Mouse (Mus musculus) liver, postnatal 0 days (tissue): Measurements from ENCODE around the gene Pdzrn3. TPM values are rescaled to one million over a fixed set of nuclear protein-coding genes. Genes with fewer than 3 reads are reported as not detected.

ENCODE experiments used
- ATAC-seq: fragments of 200-750 bp; cut with Nextera tagmentation; 2 replicates; pipeline ENCODE4 v1.8.0; 2017; ENCODE audit warnings: mild to moderate bottlenecking, moderate library complexity
- DNase-seq: peaks from one replicate; pipeline ENCODE4 v3.0.0-alpha.2; 2016
- H3K27ac ChIP-seq: fragments of 300-500 bp; sonication (generic); 2 replicates; pipeline ENCODE4 v1.5.1; 2014; ENCODE audit warnings: antibody characterized with exemption, moderate library complexity, mild to moderate bottlenecking, low read depth
- H3K27me3 ChIP-seq: fragments of 300-500 bp; sonication (generic); 2 replicates; pipeline ENCODE4 v1.6.1; 2014; ENCODE audit warnings: low read length, control low read depth, mixed read lengths; ENCODE audit not compliant: insufficient read depth
- H3K36me3 ChIP-seq: fragments of 300-500 bp; sonication (generic); replicated peaks from 2 replicates; pipeline ENCODE4 v1.6.1; 2014; ENCODE audit warnings: mild to moderate bottlenecking, control low read depth, low read length, moderate library complexity, mixed read lengths; ENCODE audit not compliant: insufficient read depth
- H3K4me1 ChIP-seq: fragments of 300-500 bp; sonication (generic); 2 replicates; pipeline ENCODE4 v1.6.1; 2014; ENCODE audit warnings: antibody characterized with exemption, mild to moderate bottlenecking, control low read depth; ENCODE audit not compliant: insufficient read depth
- H3K4me2 ChIP-seq: fragments of 300-500 bp; sonication (generic); 2 replicates; pipeline ENCODE4 v1.6.1; 2014; ENCODE audit warnings: low read depth, mild to moderate bottlenecking, low read length, moderate library complexity, mixed read lengths
- H3K4me3 ChIP-seq: fragments of 300-500 bp; sonication (generic); 2 replicates; pipeline ENCODE4 v1.5.1; 2014; ENCODE audit warnings: low read depth, low read length
- H3K9ac ChIP-seq: fragments of 300-500 bp; sonication (generic); replicated peaks from 2 replicates; pipeline ENCODE4 v1.6.1; 2014; ENCODE audit warnings: mild to moderate bottlenecking, moderate library complexity
- H3K9me3 ChIP-seq: fragments of 300-500 bp; sonication (generic); 2 replicates; pipeline ENCODE4 v1.6.1; 2016; ENCODE audit warnings: mild to moderate bottlenecking, control low read depth, low read length, mixed read lengths
- CTCF ChIP-seq: sonication (generic); IDR thresholded peaks from 2 replicates; pipeline ENCODE4 v1.5.1; 2016; ENCODE audit warnings: antibody characterized with exemption, low read depth
- EP300 ChIP-seq: IDR thresholded peaks from 2 replicates; pipeline ENCODE4 v1.6.1; 2016; ENCODE audit warnings: antibody characterized with exemption, low read depth, mild to moderate bottlenecking
- WGBS: fragments of 180-500 bp; shearing (Covaris S2); extraction: QIAGEN DNeasy Blood & Tissue Kit; methylation state at CpG from one replicate; pipeline ENCODE4 v1.1.7; 2014; ENCODE audit not compliant: insufficient replicate concordance; 5-methylcytosine and 5-hydroxymethylcytosine counted together
- polyA plus RNA-seq: library from polyadenylated mRNA; unstranded; fragments of >200 nt; fragmentation: Nextera tagmentation; extraction: Ambion mirVana; gene quantifications from 2 replicates; pipeline ENCODE4 v1.2.1, GENCODE M21; 2015

The Pdzrn3 gene
- polyA plus RNA-seq, 1 experiment from 2014 or later, result 0.69 TPM

GRCm38 (mm10) chr6:101287566-101288173 lies 90.0 kb downstream of the Pdzrn3 start:
- whole genome bisulfite sequencing, result 60% methylated on average over 5 of the region's 5 CpGs
- H3K36me3 ChIP-seq, result no peaks in the 10 kb centered on the region
- no peaks in the 10 kb centered on the region for H3K27me3 ChIP-seq
- no peaks in the 10 kb centered on the region for H3K9me3 ChIP-seq
- H3K4me3 ChIP-seq, result no peak overlapping the region
- H3K4me1 ChIP-seq, result no peaks in the 10 kb centered on the region
- no peak for DNase-seq
- no peak for TF ChIP-seq EP300
- no peak for TF ChIP-seq CTCF
- H3K9ac ChIP-seq, result no peak overlapping the region
- no peak overlapping the region for H3K27ac ChIP-seq
- ATAC-seq, result no peak
- no peak overlapping the region for H3K4me2 ChIP-seq

DNA sequence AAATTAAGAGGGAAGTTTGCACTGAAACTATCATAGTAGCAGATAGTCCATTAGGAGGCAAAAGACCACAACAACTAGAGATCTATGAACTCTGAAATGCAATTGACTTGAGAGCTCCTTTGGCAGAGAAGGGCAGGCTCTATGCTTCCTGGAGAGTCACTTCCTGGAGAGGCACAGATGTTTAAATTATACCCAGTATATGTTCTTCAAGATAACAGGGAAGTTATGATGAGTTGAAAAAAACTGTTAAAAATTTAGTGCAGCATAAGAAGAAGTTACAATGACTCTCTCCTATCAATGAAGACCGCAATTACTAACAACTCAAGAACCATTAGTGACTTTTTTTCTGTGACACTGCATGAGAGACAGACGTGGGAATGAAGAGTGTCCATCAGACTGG lies 90.6 kb downstream of the Pdzrn3 start:
- no peak for ATAC-seq

DNA sequence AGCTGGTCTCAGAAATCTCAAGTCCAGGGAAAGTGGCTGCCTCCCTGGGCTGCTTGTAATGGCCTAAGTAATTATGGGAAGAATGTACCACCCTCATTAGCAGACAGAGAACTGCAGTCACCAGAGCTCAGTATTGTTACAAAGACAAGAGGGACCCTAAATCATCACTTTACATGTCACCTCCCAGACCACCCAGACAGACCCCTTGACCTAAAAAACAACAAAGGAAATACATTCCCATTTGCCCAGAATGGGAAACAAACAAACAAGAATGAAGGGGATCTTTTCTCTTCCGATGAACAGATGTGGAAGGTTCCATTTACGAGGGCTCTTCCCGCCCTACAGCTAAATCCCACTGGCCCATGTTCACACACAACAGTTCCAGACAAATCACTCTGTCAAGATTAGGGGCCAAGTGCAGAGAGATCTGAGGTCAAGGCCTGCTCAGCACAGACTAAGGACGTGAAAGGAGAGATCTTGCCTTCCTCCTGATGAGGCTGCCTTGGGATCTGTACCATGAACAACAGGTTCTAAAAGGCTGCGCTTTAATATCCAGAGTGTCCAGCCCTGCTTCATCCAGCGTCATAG lies 93.2 kb downstream of the Pdzrn3 start:
- H3K36me3 ChIP-seq, result no peaks in the 10 kb centered on the region
- no peaks in the 10 kb centered on the region for H3K27me3 ChIP-seq
- no peak overlapping the region for H3K4me3 ChIP-seq
- WGBS, result 78% methylated on average over 6 of the region's 6 CpGs
- ATAC-seq (no peak), DNase-seq (no peak)
- no peak for TF ChIP-seq CTCF
- TF ChIP-seq EP300, result no peak
- H3K27ac ChIP-seq, result no peak overlapping the region
- H3K9me3 ChIP-seq, result no peaks in the 10 kb centered on the region
- no peak overlapping the region for H3K4me2 ChIP-seq
- H3K4me1 ChIP-seq, result no peaks in the 10 kb centered on the region
- no peak overlapping the region for H3K9ac ChIP-seq

More for the DNA sequence above, 90.6 kb downstream of the Pdzrn3 start:
- no peak overlapping the region for H3K27ac ChIP-seq
- no peaks in the 10 kb centered on the region for H3K27me3 ChIP-seq
- DNase-seq, result no peak
- no peaks in the 10 kb centered on the region for H3K36me3 ChIP-seq
- WGBS, result 46% methylated on average over 2 of the region's 2 CpGs
- H3K4me1 ChIP-seq, result no peaks in the 10 kb centered on the region
- no peak overlapping the region for H3K9ac ChIP-seq
- no peak overlapping the region for H3K4me2 ChIP-seq
- H3K9me3 ChIP-seq, result no peaks in the 10 kb centered on the region
- TF ChIP-seq EP300 (no peak), CTCF (no peak)
- H3K4me3 ChIP-seq, result no peak overlapping the region

- ATAC-seq, result no peak
- Histone ChIP-seq H3K9me3 (no peaks in the 10 kb centered on the region), H3K9ac (no peak overlapping the region), H3K27ac (no peak overlapping the region), H3K27me3 (no peaks in the 10 kb centered on the region), H3K4me1 (no peaks in the 10 kb centered on the region), H3K36me3 (no peaks in the 10 kb centered on the region), H3K4me3 (no peak overlapping the region), H3K4me2 (no peak overlapping the region)
- TF ChIP-seq CTCF, result no peak
- no peak for TF ChIP-seq EP300
- DNase-seq, result no peak
- WGBS, result 66% methylated on average over 3 of the region's 3 CpGs
Observed at GRCm38 (mm10) chr6:101283891-101284290, 93.8 kb downstream of the Pdzrn3 start.

GRCm38 (mm10) chr6:101281644-101282043 lies 96.1 kb downstream of the Pdzrn3 start:
- H3K9me3 ChIP-seq, result no peaks in the 10 kb centered on the region
- DNase-seq (no peak), ATAC-seq (no peak)
- no peak overlapping the region for H3K4me3 ChIP-seq
- H3K4me1 ChIP-seq, result no peaks in the 10 kb centered on the region
- no peak overlapping the region for H3K4me2 ChIP-seq
- H3K9ac ChIP-seq, result no peak overlapping the region
- no peak overlapping the region for H3K27ac ChIP-seq
- no peaks in the 10 kb centered on the region for H3K36me3 ChIP-seq
- H3K27me3 ChIP-seq, result no peaks in the 10 kb centered on the region
- TF ChIP-seq EP300 (no peak), CTCF (no peak)
- WGBS, result 63% methylated on average over 3 of the region's 3 CpGs

DNA sequence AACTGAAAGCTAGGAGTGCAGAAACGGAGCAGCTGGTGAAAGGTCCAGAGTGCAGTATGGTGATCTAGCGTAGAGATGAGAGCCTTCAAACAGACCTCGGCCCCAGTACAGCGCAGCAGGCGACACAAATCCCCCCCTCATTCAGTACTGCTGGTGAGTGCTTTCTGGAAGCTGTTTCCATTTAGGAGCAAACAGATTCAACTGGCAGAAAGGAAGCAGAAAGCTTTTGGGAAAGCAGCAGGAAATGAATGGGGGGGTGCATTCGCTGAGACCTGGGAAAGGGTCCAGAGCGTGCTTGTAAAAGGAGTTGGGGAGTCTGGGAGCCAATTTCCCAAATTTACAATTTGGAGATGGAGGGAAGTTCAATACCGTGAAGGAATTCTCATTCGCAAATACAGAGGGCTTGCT lies 96.9 kb downstream of the Pdzrn3 start:
- Histone ChIP-seq H3K4me3 (no peak overlapping the region), H3K4me2 (no peak overlapping the region), H3K4me1 (0 out of 2 replicates have a peak, but pooled peaks cover 3% of the 10 kb centered on the region), H3K9me3 (no peaks in the 10 kb centered on the region), H3K27ac (no peak overlapping the region), H3K36me3 (no peaks in the 10 kb centered on the region), H3K9ac (no peak overlapping the region), H3K27me3 (no peaks in the 10 kb centered on the region)
- 66% methylated on average over 9 of the region's 9 CpGs for WGBS
- no peak for DNase-seq
- no peak for ATAC-seq
- TF ChIP-seq EP300, result no peak
- TF ChIP-seq CTCF, result no peak
